Mouse (Mus musculus): ENCODE data around the gene Carnmt1.

Gene Carnmt1

DNA sequence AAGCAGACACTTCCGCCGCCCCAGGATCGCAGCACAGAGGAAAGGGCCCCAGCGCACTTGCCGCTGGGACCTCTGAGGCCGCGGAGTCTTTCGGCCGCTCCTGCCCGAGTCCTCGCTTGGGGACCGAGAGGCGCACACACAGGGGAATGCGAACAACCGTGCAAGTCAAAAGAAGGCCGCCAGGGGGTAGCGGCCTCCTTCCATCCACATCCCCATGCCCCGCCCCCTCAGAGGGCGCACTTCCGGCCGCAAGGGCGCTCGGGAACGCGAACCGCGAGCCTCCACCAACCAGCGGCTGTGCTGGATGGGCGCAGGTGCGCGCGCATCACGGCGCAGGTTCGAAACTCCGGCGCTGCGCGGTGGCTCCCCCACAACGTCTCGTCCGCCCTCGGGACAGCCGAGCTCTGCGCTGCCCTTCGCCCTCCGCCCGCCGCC is 42.3 kb downstream of the Carnmt1 start, which contains the start of gene D030056L22Rik:
TSS of gene D030056L22Rik (plus strand) at position 328 of the 435 bp plus-strand sequence.
- DNase-seq (ENCODE audit: low spot score in 2 of 2), result peak; percentile 97 to 100

DNA sequence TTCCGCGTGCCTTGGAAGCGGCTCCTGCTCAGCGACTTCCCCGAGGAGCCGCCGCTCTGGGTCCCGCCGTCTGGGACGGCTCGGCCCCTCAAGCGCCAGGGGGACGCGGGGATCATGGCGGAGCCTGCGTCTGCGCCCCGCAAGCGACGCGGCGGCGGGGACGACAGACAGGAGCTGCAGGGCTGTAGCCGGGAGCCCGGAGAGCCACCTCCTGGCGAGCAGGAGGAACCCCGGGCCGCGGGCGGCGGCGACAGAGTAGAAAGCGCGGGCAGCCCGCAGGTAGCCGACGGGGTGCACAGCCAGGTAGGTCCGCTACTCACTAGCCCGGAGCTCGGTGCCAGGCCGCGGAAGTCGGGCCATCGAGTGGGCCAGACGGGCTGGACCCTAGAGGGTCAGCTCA is 42.8 kb downstream of the Carnmt1 start:
- peak; percentile 73 to 77 for DNase-seq (ENCODE audit: low spot score in 2 of 2)

DNA sequence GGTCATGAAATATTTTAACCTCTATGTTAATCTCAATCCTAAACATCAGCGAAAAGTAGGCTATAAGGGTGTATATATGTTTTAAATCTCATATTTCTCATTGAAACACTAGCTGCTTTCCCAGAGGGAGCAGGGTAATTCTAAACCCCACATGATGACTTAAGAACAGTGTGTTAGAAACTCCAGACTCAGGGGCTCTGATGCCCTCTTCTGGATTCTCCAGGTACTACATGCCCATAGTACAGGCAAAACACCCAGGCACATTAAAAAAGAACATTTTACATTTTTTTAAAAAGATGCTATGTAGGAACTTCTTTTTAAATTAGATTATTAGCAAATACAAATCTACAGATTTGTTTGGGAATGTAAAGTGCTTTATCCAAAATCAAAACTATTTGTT is 45.8 kb downstream of the Carnmt1 start:
- peak; percentile 61 to 83 for DNase-seq (ENCODE audit: low spot score in 2 of 2)

DNA sequence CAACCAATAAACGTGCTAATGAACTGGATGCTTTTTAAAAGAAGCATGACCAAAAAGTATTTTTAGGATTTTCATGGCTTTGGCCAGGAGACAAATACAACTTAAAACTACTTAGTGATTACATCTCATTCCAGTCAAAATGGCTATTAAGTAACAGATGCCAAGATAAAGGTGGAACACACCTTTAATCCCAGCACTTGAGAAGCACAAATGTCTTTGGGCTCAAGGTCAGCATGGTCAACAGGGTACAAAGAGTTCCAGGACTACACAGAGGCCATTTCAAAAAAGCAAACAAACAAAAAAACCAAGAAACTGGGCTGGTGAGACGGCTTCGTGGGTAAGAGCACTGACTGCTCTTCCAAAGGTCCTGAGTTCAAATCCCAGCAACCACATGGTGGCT is 49.8 kb downstream of the Carnmt1 start:
- no peak for DNase-seq (ENCODE audit: low spot score in 2 of 2)

DNA sequence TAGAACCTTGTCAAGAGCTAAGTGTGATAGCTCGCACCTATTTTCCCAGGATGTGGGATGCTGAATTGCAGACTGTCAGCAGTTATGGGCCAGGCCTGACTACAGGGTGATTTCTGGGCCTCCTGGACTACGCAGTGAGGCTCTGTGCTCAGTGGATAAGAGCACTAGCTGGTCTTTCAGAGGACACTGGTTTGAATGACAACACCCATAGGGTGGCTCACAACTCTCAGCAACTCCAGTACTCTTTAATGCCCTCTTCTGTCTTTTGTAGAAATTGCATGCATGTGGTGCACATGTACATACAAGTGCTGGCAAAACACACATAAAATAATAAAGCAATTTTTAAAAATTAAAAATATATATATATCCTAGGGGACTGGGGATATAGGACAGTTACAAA is 54.6 kb downstream of the Carnmt1 start:
- no peak for DNase-seq (ENCODE audit: low spot score in 2 of 2)

DNA sequence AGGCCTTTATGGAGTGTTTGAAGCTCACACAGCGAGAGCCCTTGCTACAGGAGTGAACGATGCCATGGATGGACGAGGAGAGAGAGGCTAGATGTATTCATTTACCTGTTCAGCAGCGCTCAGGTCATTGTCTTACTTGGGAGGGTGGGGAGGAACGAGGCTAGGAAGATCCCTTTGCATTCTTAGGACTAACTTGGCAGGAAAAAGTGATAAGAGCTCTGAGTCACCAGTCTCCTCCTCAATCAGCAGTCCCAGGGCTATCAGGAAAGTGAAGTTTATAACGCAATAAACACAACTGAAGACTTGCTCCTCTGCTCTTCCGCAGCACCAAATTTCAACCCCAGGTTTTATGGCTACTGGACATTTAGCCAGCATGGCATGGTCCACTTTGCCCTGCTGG is 59.7 kb downstream of the Carnmt1 start:
- DNase-seq (ENCODE audit: low spot score in 2 of 2), result no peak

DNA sequence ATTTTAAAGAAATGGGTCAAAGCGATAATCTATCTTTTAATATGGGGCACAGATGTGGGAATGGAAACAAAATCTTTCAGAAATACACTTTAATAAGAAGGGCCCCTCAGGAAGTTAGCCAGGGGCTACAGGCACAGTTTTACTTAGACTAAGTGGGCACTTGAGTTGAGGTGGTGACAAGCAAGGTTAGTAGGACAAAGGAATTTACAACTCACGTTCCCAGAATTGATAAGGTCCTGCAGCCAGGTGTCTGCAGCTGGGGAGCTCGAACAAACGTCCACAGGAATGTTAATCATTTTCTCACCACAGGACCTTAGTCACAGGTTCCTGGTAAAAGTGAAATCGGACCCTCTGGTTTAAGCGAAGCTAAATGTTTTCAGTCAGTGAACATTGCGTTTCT is 60.5 kb downstream of the Carnmt1 start:
- DNase-seq (ENCODE audit: low spot score in 2 of 2), result no peak

DNA sequence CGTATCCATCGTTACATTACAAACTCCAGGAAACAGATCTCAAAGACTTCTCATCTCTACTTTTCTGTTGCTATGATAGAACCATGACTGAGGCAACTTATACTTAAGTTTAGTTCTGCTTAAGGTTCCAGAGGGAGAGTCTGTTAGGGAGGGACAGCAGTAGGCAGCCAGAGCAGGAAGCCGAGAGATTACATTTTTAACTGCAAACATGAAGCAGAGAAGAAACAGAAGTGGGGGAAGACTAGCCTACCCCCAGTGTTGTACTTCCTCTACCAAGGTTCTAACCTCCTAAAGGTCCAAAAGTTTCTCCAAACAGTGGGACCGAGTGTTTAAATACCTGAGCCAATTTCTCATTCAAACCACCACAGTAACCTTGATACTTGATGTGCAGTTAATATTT is 65.3 kb downstream of the Carnmt1 start:
- no peak for DNase-seq (ENCODE audit: low spot score in 2 of 2)

DNA sequence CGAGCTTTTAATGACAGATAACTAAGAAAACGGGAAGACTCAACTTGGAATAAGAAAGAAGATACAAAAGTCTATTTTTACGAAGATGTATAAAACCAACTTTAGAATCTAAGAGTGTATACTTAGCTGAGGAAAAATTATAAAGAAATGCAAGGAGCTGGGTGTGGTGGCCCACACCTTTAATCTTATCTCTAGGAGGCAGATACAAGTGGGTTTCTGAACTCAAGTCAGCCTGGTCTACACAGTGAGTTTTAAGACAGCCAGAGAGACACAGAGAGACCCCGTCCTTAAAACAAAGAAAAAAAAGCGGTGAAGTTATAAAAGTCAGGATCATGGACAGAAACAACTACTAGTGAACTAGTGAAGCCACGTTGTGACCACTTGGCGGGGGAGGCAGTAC is 68.6 kb downstream of the Carnmt1 start:
- DNase-seq (ENCODE audit: low spot score in 2 of 2), result no peak

DNA sequence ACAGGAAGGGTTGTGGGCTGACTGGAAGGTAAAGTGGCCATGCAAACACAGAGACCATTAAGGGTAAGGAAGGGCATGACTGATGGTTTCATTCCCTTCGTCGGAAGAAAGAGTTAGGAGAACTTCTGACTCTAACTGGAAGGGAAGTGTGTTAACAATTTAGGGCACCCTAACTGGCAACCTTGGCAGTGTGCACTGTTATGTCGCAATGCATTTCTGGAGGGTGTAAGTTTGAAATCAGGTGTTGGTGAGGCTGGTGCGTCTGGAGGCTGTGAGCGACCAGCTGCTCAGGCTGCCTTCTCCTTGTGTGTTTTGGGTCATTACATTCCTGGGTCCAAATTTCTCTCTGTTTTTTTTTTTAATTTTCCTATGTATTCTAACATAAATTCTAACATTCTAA is 73.4 kb downstream of the Carnmt1 start:
- DNase-seq (ENCODE audit: low spot score in 2 of 2), result no peak

DNA sequence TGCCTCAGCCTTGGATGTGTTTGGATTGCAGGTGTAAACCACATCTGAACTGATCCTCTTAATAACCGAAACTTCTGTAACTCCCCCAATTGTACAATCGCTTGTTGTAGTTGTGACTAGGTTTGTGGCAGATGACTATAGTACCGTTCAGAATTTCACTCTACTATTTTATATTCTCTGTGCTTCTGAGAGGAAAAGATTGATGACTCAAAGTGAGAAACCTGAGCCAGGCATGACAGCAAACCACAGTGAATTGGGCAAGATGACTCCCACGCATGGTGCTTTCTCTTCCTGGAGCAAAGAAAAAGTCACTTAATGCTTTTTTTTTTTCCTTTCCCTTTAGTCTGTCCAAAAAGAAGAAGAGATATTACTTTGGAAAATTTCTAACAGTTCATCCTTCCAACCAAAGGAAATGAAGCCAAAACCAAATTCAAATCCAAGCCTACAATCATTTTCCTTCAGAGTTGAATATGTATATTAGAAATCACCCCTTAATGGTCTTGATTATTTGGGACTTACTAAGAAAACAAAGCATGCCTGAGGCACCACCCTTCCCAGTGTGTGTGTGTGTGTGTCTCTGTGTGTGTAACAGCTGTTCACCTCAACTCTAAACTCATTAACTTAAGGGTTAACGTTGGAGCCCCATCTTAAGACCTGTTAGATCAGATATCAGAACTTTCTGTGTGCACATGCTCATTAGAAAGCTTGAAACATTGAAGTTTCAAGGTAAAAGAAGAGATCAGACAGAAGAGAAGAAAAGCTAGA is 76.2 kb downstream of the Carnmt1 start:
- DNase-seq (ENCODE audit: low spot score in 2 of 2), result no peak

DNA sequence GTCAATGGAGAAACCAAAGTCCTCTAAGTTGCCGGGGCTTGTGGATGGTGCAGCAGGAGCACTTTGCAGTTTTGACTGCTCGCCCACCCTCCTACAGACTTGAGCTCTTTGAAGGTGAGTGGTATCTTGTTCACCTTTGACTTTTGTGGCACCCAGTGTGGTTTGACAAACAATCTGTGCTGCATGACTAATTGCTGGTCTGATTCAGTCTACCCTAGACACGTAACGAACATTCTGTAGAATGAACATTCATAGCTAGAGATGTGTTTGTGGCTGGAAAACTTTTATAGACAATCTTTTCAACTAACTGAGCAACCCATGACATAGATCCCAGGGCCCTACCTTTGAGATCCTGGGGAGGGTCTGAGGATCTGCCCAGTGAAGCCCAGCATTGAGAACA is 76.8 kb downstream of the Carnmt1 start:
- DNase-seq (ENCODE audit: low spot score in 2 of 2), result no peak

DNA sequence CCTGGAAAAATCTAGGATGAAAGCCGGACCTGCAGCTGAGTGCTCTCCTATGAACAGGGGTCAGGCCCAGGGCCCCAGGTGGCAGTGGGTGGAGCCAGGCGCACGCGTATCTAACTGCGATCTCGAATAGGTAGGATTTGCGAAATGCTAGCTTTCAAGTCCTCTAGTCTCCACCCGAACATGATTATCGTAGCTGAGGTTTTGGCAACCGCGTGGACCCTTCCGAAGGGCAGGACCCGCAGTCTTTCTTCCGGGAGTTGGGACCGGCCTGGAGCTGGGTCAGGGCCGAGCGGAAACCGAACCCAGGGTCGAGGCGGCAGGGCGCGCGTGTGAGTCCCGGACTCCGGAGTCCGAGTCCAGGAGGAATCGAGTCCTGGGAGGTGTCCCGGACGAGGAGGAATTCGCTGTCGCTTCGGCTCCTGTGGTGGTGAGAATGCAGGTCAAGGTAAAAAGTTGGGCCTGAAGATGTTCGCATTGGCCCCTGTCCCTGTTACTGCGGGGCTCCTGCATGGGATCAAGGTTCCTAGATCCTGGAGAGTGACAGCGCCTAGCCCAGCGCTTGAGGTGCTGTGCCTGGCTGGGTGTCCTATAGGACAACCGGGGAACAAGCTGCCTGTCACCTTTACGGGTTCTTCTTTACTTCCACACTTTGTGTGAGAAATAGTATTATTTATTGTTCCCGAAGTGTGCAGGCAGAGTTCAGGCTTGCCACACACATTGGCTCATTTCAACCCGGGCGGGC is 79.2 kb downstream of the Carnmt1 start, which contains the start of gene Trpm6:
TSS of gene Trpm6 (plus strand) at position 386 of the 742 bp plus-strand sequence.
- DNase-seq (ENCODE audit: low spot score in 2 of 2), result no peak
